Mouse (Mus musculus): Measurements from ENCODE around the gene Ipp.

The Ipp gene

GRCm38 (mm10) chr4:116557306-116558121, 50.2 kb downstream of the Ipp start, which contains the start of gene Gpbp1l1:
Gpbp1l1 (plus strand) TSS chr4:116557658.
- in situ Hi-C loops (cut with MboI): no loop called here

- in situ Hi-C loops (cut with MboI): no loop called here
Observed at GRCm38 (mm10) chr4:116558151-116558882, 51.0 kb downstream of the Ipp start.

Measured in mature B cell (primary cell).